Mouse (Mus musculus) cerebellum, adult 2 months (tissue): ENCODE data around the gene Atp13a3.

Experiments
- CTCF ChIP-seq: fragments of 200-500 bp; IDR thresholded peaks from 2 replicates; pipeline ENCODE4 v1.5.1; 2011; ENCODE audit warnings: low read depth, mild to moderate bottlenecking, control low read depth, low read length, moderate library complexity, borderline replicate concordance; ENCODE audit not compliant: insufficient read depth
- POLR2A ChIP-seq: fragments of 200-500 bp; IDR thresholded peaks from 2 replicates; pipeline ENCODE4 v1.6.1; 2011; ENCODE audit warnings: low read length, control low read depth, borderline replicate concordance; ENCODE audit not compliant: insufficient read depth

- no peak for TF ChIP-seq CTCF
- no peak for TF ChIP-seq POLR2A
These were observed 102.4 kb downstream of the Atp13a3 start for GRCm38 (mm10) chr16:30303411-30303810.
